Mouse (Mus musculus): ENCODE results near the gene Plppr1.

DNA sequence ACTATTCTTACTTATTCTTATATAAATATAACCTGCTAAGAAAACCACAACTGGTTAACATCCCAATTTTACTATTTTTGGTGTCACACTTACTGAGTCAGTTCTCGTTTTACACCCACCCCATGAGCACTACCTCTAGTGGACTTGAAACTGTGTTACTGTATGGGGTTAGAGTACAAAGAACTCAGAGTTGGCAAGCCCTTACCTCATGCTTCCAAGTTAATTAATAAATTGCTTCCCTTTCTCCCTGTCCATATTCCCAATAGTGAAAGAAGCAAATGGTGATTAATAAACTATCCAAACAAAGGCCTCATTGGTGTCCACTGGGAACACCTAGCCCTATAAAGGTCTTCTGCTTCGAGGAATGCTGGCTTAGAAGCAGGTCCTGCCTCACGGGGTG lies 107.3 kb downstream of the Plppr1 start:
- no peak for TF ChIP-seq CTCF (IDR thresholded peaks at IDR 0.05; ENCODE audit: borderline replicate concordance, extremely low read depth, insufficient read depth, insufficient read length)
- no peak for TF ChIP-seq POLR2A (IDR thresholded peaks at IDR 0.05; ENCODE audit: borderline replicate concordance, extremely low read depth, insufficient read depth, insufficient read length, poor library complexity, severe bottlenecking)

Data from brain, embryonic 14.5 days (tissue).